Mouse (Mus musculus) c-Kit-negative CD71-positive TER-119-positive erythroid progenitor cells, embryonic 14.5 days (primary cell): ENCODE results near the gene Cdkn1a.
"Not testable (repeated sequence)": the region's sequence is repeated elsewhere in the genome, so short reads cannot be mapped to it uniquely, and the experiment has no call there.

ENCODE experiments used
- DNase-seq: peaks from one replicate; pipeline ENCODE4 v3.0.0-alpha.2; 2013; ENCODE audit warnings: low read depth, low spot score

The Cdkn1a gene

DNA sequence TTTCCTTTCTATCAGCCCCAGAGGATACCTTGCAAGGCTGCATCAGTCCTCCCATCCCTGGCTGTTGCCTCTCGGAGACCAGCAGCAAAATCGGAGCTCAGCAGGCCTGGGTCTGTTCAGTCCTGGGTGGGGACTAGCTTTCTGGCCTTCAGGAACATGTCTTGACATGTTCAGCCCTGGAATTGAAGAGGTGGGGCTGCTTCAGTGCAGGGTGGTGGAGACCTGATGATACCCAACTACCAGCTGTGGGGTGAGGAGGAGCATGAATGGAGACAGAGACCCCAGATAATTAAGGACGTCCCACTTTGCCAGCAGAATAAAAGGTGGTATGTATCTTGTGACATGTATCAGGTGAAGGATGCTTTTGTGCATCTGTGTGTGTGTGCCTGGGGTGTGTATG, at the start of gene Cdkn1a:
TSS of gene Cdkn1a (plus strand) at position 201 of the 400 bp plus-strand sequence.
- DNase-seq: no peak

DNA sequence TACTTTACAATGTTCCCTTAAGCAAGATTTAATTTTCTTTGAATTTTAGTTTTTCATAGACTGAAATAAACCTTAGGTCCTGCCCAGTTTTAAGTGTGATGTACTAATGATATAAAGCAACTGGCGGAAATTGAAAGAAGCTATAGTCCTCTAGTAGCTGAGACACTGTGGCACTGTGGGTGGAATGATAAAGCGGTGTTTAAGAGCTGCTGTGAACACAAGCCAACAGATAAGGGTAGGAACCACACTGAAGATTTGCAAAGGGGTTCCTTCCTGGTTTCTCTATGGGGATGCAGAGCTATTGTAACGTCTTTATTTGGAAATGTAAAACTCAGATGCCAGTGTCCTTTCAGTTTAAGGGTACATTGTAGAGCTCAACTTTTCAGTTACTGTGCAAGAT, 49.1 kb upstream of the Cdkn1a start:
- not testable (repeated sequence) for DNase-seq

DNA sequence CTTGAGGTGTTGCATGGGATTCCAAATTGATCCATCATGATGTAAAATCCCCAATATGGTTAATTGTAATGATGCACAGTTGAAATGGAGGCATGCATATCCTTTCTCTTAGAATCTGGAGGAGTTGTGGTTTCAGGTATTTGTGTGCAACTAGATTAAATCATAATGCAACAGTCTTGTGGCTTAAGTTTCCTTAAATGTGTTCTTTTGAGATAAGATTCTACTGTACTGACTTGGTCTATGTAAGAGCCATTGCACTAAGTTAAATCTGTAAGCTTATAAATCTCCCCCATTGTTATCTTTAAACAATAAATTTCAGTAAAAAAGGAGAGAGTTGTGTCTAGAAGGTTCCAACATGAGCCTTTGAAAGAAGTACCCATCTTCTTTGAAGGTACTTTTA, 48.2 kb upstream of the Cdkn1a start:
- no peak for DNase-seq

- no peak for DNase-seq
These were observed 47.2 kb upstream of the Cdkn1a start for GRCm38 (mm10) chr17:29043583-29043982.

DNA sequence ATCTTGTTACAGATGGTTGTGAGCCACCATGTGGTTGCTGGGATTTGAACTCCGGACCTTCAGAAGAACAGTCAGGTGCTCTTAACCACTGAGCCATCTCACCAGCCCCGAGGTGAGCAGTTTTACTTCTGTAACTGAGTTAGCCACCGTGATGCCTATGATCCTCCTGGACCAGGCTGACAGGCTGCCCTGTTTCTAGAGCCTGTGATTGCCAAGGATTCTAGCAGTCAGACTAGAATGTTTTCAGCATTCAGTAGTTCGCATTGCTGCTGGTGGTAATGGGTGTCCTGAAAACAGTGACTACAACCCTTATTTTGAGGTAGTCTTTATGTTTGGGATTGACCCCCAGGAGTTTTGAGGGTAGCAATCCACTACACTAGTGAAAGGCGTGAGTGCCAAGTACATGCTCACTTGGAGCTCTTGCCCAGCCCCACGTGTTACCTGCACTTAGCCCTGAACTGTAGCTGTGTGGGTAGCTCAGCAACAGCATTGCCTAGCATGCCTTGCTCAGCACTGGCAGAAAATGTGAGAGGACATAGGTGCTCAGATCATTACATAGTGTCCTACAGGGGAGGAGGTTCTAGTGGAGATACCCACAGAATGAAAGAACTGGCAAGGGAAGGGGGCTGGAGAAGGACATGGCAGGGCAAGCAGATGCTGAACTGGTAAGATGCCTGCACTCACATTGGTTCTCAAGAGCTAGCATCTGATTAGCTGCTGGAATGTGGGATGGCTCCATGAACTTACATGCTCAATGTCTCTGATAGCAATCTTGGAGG, 46.4 kb upstream of the Cdkn1a start:
- no peak for DNase-seq

GRCm38 (mm10) chr17:29044925-29045319, 45.9 kb upstream of the Cdkn1a start:
- peak; percentile 30 for DNase-seq

- no peak for DNase-seq
These were observed 44.8 kb upstream of the Cdkn1a start for GRCm38 (mm10) chr17:29045741-29046530.

- no peak for DNase-seq
These were observed 43.9 kb upstream of the Cdkn1a start for GRCm38 (mm10) chr17:29046863-29047262.

DNA sequence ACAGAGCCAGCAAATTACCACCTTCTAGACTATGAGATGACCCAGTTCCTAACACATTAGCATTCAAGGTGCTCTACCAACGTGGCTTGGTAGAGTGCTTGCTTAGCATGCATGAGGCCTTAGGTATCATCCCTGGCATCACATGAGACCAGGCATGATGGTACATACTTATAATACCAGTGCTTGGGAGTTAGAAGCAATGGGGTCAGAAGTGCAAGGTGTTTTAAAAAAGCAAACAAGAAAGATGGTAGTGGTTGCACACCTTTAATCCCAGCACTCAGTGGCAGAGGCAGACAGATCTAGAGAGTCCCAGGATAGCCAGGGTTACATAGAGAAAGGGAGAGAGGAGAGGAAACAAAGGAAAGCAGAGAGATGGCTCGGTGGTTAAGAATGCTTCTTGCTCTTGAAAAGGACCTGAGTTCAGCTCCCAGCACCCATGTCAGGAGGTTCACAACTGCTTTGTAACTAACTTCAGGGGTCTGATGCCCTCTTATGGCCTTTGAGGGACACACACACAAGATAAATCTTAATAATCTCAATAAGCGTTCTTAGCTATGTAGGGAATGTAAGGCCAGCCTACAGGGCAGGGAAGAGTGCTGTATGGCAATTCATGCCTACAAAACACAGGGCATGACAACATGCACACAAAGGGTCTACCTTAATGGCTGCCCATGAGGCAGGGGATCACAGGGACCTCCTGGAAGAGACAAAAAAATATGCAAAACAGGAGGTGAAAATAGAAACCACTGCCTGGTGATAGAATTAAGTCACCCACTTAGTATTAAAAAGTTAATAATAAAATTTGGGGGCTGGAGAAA, 42.9 kb upstream of the Cdkn1a start:
- no peak for DNase-seq

DNA sequence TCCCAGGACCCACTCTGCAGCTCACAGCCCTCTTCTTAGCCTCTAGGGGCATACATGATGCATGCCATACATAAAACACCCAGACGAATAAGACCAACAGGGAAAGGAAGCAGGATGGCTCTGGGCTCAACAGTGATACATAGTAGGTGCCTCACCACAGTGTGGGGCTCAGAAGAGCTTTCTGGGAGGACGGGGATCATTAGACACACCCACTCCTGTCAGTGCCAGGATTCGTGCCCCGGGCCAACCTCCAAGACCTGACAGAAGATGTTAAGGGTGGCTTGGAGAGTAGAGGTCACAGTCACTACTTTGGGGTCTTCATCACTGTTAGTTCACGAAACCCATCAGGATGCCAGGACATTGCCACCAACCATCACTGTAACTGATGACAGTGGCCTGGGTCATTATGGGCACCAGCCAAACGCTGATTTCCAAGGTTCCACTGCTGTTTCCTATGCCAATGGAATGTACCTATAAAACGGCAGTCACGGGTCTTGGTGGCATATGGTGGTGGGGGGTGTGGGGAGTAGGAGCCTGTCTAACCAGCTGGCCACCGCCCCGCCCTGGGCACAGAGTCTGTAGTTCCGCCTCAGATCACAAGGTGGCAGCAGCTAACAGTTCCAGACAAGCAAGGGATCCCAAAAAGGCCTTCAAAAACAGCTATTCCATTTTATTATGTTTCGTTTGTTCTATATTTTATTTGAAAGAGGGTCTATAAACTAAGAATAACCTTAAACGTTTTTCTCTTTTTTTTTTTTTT, 41.8 kb upstream of the Cdkn1a start:
- peak; percentile 47 for DNase-seq

DNA sequence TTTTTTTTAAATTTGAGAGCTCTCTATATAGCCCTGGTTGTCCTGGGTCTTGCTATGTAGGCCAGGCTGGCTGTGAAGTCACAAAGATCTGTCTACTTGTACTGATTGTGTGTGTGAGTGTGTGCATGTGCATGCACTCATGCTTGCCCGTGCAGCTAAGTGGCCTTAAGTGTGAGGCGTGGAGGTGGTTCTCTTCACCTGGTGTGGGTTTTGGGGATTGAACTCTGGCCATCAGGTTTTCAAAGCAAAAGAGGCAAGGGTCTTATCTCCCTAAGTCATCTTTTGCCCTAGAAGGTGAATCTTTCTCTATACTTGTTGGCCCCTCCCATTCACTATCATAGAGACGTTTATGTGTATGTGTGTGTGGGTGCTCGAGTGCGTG, 41.3 kb upstream of the Cdkn1a start:
- DNase-seq: no peak

- no peak for DNase-seq
These were observed 40.9 kb upstream of the Cdkn1a start for GRCm38 (mm10) chr17:29049923-29050322.

- no peak for DNase-seq
These were observed 40.0 kb upstream of the Cdkn1a start for GRCm38 (mm10) chr17:29050791-29051190.

GRCm38 (mm10) chr17:29053067-29053466, 37.7 kb upstream of the Cdkn1a start:
- no peak for DNase-seq

GRCm38 (mm10) chr17:29053841-29054240, 36.9 kb upstream of the Cdkn1a start:
- no peak for DNase-seq

- no peak for DNase-seq
These were observed 36.3 kb upstream of the Cdkn1a start for GRCm38 (mm10) chr17:29054429-29054828.

- no peak for DNase-seq
These were observed 35.2 kb upstream of the Cdkn1a start for GRCm38 (mm10) chr17:29055586-29055985.

- DNase-seq: no peak
These were observed 34.6 kb upstream of the Cdkn1a start for GRCm38 (mm10) chr17:29056207-29056606.

DNA sequence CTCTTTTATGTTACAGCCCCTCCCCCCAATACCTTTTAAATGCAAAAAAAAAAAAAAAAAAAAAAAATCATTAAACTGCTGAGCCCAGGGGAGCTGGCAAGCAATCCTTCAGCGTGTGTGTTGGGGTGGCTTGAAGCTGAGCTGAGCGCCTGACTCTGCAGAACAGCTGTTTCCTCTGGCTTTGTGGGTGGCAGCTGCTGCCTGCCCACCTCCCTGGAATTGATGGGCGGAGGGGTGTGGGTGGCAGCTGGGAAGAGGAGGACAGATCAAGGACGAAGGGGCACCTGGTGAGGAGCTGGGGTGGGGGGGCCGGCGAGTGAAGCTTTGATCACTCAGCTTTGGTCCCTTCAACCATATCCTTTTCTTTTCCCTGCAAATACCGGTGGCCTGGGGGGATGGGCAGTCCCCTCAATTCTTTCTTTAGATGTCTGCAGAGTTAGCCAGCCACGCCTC, 34.1 kb upstream of the Cdkn1a start:
- DNase-seq: no peak

GRCm38 (mm10) chr17:29057361-29057890, 33.4 kb upstream of the Cdkn1a start:
- no peak for DNase-seq

- DNase-seq: no peak
These were observed 32.8 kb upstream of the Cdkn1a start for GRCm38 (mm10) chr17:29057961-29058360.
